Mouse (Mus musculus) layer of hippocampus, postnatal 10 days (tissue): ENCODE results near the gene Rragc. TPM values are rescaled to one million over a fixed set of nuclear protein-coding genes. Genes with fewer than 3 reads are reported as not detected.
"Not testable (repeated sequence)": the region's sequence is repeated elsewhere in the genome, so short reads cannot be mapped to it uniquely, and the experiment has no call there.

Experiments used
- DNase-seq, 2 experiments: peaks; one replicate each; pipeline ENCODE4 v3.0.0; 2021; ENCODE audit warnings: low spot score in 2 of 2
- long read RNA-seq: library from polyadenylated mRNA; stranded (forward); transcript quantifications from one replicate; pipeline ENCODE4 v2.0.0, GENCODE M21; 2023
- total RNA-seq, 2 experiments: library from RNA; stranded (reverse); gene quantifications; 2 replicates each; pipeline ENCODE4 v1.2.3; 2021

Rragc gene
- 10 to 100 TPM; 44.3 to 49.9 TPM for total RNA-seq
- long read RNA-seq, transcript Rragc-201 (7 exons, 2,593 nt): major isoform, 149 of 161 reads
- long read RNA-seq, partial matches to known transcripts: 2 of 161 reads
- long read RNA-seq, other reads (novel, unspliced or antisense): 8 of 161 reads

DNA sequence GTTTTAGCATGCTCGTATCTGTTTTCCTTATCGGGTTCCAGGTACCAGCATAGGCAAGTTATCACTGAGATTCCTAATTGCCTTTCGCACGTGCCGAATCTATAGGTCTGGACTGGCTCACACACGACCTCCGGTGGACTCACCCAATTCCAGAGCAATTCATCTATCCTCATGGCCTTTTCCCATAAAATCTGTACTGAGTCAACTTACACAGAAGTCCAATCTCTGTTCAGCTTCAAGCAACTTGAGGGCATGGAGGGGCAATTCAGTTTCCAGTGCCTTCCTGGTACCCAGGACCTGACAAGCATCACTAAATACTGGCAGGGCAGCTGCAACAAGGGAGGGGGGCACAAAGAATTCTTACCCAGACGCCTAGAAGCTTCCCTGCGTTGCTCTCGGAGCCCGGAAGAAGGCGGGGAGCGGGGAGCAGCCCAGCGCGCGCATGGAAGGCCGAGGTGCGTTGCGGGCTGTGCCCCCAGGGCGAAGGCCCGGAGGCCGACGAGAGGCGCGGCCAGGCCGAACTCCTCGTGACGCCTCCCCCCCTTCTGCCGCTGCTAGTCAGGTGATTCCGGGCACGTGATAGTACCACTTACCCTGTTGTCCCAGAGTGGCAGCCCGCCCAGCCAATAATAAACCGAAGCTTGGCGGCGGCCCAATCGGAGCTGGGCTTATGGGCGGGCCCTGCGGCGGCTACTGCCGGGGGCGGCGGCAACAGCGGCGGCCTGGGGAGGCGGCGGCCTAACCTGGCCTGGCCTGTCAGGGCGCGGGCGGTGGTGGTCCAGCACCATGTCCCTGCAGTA lies at the start of gene Rragc:
Rragc (plus strand) TSS at position 699 of the 800 bp plus-strand sequence.
- DNase-seq: peak; percentile 100

DNA sequence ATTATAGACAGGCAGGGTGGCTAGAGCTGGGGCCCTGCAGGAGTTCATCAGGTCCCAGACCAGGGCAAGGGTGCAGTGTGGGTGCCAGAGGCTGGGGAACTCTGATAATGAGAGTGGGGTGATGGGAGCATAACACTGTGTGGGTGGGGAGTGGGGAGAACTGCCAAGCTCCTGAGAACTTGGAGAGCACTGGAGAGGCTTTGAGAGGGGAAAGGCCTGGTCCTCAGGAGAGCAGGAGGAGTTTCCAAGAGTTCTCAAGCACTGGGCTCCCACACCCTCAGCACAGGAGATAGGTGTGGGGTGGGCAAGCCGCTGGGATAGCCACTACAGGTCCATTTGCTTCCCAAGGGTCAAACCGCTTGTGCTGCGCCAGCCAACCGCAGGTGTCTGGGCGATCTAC lies 23.5 kb upstream of the Rragc start:
- no peak for DNase-seq

DNA sequence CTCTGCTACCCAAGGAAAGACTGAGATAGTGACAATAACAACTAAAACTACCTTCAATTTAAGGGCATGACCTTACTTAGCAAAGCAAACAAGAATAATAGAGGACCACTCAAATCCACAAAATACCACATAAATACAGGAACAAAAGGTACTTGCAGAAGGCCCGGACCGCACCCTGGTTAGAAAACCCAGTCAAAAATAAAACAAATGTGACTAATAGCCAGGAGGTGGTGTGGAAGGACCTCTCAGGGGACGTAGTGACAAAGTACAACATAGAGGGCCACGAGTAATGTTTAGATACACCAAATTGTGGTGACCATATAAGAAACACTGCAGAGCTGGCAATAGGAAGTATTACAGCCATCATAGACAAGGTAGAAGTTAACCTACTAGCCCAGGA lies 23.0 kb upstream of the Rragc start:
- DNase-seq: no peak

DNA sequence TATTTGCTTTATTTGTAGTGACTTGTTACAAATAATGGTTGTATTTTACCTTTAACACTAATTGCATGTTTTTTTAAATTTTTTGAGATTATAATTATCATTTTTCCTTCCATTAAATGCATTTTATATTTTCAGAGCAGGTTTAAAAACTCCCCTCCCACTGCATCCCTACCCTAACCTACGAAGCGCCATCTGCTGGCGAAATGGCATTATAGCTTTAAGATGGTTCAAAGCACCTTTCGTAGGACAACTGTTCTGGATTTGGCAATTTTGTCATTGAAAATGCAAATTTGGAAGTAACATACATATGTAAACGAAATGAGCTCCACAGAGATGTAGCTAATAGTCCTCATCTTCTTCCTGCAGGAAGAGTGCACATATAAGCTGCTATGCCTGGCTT lies 18.6 kb upstream of the Rragc start:
- DNase-seq: peak; percentile 64 to 66

DNA sequence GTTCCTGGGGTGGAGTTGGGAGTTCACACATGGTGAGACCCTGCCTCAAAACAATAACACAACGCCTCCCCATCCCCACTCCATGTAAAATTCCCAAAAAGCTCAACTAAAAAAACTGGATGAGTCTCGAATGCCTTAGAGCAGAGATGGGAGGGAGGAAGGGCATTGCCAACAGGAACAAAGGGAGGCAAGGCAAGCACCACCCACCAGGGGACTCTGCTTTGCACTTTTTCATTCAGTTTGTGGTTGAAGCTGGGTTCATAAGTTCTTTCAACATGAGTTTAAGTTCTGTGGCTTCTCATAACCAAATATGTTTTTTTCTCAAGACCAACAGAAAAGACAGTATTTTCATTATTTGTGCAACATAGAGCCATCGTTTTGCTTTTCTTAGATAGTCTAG lies 13.8 kb upstream of the Rragc start:
- DNase-seq: no peak

DNA sequence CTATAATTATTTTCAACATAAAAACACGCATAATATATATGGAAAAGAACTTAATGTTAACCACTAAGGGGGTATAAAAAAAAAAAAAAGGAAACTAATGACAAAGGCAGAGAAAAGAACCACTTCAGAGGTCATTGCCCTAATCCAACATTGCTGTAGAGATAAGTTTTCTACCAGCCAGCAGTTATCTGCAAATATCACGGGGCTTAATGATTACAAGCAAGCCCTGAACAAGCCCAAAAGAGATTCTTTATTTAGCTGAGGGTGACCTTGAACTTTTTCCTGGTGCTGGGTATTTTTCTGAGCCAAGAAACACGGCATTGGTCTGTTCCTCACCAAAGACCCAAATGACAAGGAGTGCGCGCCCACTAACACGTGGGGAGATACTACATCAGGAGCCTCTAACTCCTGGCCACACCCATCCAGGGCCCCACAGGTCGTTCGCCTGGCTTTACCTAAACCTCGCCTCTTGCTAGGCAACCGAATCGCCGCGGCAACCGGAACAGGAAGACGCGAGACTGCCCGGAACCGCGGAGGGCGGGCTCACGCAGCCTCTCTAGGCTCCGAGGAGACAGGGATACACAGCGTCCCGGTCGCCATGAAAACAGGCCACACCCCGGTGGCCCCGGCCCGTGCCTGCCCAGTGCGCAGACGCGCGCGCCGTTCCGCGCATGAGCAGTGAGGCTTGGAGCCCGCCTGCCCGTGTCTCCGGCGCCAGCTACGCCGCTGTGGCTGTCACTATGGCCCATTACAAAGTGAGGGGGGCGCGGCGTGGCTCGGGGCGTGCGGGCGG lies 12.7 kb upstream of the Rragc start, which contains the start of gene Mycbp:
Mycbp (plus strand) TSS at position 500 of the 793 bp plus-strand sequence.
- DNase-seq: peak; percentile 99 to 100

DNA sequence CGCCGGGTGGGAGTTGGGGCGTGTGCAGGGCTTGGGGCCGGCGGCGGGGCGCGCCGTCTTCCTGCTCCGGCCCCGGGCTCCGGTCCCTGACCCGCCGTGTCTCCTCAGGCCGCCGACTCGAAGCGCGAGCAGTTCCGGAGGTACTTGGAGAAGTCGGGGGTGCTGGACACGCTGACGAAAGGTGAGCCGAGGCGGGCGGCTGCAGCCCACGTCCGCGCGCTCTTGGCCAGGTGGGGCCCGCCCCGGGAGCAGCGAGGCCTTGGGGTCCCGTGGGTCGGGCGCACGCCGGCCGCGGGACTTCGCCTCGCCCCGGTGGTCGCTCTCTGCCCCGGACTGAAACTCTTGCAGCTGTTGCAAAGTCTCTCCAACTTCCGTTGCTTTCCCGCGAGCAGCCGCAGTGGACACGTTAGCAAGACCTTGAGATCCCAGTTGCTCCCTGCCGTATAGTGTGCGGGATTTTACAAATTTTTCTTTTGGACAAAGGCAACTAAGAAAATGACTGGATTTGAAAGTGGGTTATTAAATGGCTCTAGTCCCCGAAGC lies 12.0 kb upstream of the Rragc start:
- DNase-seq: no peak

DNA sequence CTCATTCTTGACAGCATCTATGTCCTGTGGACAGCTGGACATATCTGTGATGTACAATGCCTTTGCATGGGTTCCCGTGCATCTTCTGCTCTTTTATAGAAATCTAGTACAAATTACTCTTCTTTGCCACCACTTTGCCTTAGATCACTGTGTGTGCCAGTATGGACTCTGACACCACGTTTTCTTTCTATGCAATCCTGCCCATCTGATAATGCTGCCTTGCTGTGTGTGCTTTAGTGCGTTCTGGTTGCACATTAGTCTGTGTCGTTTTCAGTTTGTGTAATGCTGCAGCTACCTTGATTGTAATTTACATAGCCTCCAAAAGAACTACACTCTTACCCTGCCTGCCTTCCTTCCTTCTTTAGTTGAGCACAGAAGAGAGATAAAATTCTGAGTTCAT lies 5.7 kb upstream of the Rragc start:
- DNase-seq: no peak

DNA sequence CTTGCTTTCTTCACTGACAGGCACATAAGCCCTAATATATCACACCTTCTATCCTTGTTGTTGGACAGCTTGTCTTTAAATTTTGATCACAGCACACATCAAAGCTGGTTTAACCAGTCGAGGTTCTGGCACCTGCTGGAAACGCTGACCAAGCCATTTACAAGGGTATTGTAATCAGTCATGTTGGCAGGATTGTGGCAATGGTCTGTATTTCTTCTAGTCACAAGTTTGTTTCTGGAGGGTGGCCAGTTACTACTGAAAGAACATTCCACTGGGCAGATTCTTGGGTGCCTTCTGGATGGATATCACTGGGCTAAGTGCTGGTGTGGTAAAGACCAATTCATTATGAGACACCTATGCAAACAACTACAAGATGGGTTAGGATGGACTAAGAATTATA lies 4.8 kb upstream of the Rragc start:
- DNase-seq: no peak

DNA sequence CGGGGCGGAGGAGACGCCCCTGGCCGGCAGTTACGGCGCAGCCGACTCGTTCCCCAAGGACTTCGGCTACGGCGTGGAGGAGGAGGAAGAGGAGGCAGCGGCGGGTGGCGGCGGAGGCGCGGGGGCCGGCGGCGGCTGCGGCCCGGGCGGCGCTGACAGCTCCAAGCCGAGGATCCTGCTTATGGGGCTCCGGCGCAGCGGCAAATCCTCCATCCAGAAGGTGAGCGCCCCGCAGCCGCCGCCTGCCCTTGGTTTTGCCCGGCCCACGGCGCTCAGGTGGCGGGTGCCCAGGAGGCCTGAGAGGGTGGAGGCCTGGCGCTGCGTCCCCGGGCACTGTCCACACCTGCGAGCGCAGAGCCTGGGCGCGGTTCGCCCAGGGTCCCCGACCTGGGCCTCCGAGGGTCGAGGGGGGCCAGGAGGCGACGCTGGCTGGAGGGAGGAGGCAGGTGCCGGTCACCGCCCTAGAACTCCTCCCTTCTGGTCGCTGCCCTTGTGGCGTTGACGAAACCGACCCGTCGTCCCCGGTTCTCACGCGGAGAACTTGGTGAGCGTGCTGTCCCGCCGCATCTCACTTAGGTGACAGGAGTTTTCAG lies 398 bp downstream of the Rragc start, which contains the start of gene 4930535I16Rik:
4930535I16Rik (minus strand) TSS at position 475 of the 593 bp plus-strand sequence.
- DNase-seq: no peak

DNA sequence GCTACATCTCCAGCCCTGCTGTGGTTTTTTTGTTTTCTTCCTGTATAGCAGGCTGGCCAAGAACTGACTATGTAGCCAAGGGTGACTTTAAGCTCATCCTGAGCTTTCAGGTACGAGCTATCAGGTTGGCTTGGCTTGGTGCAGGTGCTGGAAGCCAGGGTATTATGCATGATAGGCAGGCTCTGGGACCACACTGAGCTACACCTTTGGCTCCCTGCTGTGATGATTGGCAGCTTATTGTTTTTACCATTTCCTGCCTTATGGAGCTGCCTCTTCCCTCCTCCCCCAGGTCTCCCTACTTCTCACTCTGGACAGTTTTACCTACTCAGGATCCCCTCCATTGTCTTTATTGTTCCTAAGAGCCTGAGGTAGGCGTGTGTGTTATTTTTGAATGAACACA lies 1.6 kb downstream of the Rragc start:
- DNase-seq: no peak

DNA sequence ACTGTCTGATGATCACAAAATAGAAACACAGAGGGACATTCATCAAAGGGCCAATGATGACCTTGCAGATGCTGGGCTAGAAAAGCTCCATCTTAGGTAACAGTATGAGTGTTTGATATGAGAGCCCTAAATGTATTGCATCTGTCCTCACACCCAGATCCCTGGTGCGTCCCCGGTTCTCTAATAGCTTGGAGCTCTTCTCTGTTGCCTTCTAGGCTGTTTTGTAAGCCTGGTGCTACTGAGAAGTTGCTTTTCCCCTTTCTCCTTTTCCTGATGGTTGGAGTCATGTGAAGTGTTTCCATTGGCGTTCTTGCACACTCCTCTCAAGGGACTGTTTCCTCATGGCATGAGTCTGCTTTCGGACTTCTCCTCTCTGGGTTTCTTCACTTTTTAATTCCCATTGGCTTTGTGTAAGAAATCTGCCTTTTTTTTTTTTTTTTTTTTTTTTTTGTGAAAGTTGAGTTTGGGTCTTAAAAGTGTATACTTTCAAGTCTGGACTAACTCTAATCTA lies 3.9 kb downstream of the Rragc start:
- DNase-seq: no peak

DNA sequence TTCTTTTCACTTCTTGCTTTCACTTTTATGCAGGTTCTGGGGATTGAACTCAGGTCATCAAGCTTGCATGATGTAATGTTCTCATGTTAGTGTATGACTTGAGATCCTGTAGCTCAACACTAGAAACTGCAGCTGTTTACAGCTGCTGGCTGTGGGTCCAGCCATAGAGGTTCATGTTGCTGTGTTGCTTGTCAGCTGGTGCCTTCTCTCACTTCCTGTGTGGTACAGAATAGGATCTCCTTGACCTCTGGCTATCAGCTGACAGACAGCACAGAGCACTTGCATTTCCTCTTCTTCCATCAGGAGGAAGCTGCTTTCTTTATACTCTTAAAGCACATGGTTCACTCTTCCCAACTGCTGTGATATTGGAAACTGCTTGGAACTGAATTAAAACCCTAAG lies 10.7 kb downstream of the Rragc start:
- no peak for DNase-seq

DNA sequence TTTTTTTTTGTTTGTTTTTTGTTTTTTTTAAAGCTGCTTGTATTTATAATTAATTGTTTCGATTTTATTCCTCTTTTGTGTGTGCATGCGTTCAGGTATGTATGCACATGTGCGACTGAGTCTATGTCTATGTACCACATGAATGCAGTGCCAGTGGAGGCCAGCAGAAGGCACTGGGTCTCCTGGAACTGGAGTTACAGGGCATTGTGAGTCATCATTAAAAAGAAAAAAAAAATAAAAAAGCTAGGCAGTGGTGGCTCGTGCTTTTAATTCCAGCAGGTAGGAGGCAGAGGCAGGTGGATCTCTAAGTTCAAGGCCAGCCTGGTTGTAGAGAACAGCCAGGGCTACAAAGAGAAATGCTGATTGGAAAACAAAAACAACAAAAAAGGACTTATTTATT lies 12.7 kb downstream of the Rragc start:
- DNase-seq: no peak

DNA sequence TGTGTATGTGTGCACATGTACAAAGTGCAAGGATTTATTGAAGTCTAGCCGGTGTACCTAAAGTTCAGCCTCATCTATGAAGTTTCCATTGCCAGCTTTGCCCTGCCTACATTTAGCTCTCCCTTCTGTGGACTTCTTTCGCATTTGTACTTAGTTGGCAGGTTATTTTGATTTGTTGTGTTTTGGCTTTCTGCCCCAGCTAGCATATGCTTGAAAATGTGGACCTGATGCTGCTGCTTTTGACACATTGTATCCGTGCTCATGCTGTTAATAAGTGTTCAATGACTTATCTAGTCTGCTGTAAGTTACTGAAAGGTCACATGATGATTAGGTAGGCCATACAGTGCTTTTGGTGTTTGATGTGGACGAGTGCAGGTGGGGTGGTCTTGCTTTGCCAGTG lies 17.1 kb downstream of the Rragc start:
- peak in 1 of 2 experiments; percentile 32 for DNase-seq

DNA sequence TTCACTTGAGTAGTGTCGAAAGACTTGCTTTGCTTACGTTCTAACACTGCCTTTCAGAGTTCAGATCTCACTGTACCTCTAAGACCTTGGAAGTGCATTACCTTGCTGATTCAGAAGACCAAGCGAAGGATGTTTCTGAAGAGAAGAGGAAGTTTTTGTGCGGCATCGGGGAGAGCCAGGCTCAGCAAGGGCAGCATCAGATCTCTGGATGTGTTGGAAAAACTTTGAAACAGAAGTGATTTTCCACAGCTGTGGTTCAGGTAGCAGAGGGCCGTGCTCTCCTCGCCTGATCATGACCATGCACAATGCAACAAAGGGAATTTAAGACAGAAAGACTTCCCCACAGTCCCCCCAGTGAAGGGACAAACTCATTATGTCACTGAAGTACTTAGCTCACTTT lies 18.8 kb downstream of the Rragc start:
- DNase-seq: no peak

DNA sequence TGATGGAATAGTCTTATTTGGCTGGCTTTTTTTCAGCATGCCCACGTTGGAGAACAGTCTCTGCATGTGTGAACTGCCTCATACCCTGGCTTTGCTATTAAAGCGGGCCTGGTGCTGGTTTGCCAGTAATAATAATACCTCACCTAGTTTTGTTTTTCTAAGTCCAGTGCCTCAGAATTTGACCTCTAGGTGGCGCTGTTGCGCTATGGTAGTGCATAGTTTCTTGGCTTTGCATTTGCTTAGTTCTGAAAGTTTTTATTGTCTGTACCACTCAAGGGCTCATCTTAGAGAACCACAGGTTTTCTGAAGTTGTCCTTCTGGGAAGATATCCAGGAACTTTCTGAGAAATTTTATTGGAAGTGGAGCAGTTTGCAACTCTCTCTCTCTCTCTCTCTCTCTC lies 22.6 kb downstream of the Rragc start:
- DNase-seq: peak; percentile 87 to 88

DNA sequence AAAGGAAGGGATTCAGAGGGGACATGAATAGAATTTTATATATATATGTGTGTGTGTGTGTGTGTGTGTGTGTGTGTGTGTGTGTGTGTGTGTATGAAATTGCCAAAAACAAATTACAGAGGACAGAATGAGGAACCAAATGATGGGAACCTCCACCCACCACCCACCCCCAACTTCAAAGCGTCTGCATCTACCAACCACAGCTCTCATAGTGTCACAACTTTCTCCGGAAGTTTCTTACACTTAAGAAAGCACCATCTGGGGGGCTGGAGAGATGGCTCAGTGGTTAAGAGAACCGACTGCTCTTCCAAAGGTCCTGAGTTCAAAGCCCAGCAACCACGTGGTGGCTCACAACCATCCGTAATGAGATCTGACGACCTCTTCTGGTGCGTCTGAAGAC lies 23.6 kb downstream of the Rragc start:
- not testable (repeated sequence) for DNase-seq

DNA sequence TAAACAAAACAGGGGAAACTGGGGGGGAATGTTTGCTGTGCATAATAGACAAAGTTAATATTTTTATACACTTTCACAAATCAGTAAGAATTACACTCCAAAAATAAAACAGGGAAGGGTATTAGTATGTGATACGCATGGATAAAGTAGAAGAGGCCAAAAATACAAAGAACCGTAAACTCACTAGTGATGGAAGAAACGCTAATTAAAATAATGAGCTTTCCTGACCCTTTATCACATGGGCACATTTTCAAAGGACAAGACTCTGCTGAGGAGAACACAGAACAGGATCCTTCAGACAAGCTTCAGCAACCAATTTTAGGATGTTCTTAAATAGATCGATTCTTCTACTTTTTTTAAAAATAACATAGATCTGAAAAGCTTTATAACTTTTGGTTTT lies 29.5 kb downstream of the Rragc start:
- DNase-seq: no peak

DNA sequence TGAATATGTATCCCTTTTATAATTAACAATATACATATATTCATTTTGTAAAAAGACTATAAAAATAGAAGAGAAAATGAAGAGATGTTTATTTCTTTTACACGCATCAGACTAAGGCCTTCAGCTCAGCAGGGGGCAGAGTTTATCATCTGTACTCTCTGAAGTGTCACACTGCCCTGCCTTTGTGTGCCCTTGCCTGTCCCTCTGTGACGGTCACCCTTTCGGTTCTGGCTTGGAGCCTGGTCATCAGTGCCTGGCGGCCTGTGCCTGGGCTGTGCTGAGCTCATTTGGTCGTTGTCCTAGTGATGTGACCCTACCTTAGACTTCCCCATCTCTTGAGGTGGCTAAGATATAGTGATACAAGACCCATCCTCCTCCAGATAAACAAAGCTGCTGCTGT lies 29.9 kb downstream of the Rragc start:
- DNase-seq: no peak

DNA sequence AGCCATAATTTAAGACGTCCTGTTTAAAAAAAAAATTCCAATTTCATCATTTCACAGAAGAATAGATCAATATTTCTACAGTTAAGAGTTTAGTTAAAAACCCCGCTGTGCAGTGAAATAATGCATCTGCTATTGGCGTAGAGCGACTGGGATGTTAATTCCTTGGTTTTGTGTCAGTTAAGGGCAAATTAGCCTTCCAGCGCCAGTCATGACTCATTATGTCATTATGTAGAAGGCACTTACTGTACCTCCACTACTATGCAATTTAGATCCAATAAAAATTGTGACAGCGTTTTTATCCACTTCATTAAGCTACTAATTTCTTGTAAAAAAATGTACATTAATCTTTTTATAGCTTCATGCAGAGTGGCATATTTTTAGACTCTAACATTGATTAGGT lies 31.7 kb downstream of the Rragc start:
- DNase-seq: no peak
